Mouse (Mus musculus) CH12.LX (cell line): Measurements from ENCODE around the gene Tmc8. TPM values are rescaled to one million over a fixed set of nuclear protein-coding genes. Genes with fewer than 3 reads are reported as not detected.

Experiments
- DNase-seq: peaks from one replicate; pipeline ENCODE4 v3.0.0-alpha.2; 2013; ENCODE audit errors: extremely low read depth
- H3K27ac ChIP-seq: 2 replicates; pipeline ENCODE4 v1.5.1; 2012; ENCODE audit warnings: low read depth, mild to moderate bottlenecking, control low read depth, moderate library complexity; ENCODE audit not compliant: insufficient read depth
- H3K27me3 ChIP-seq: replicated peaks from 2 replicates; pipeline ENCODE3; 2012; ENCODE audit warnings: inconsistent platforms
- H3K36me3 ChIP-seq, 2 experiments: replicated peaks in 1 of 2; 2 replicates each; pipeline versions ENCODE3 to v1.6.1; 2012; ENCODE audit warnings: inconsistent platforms in 1 of 2, low read length in 1 of 2, mild to moderate bottlenecking in 1 of 2, mixed read lengths in 1 of 2, moderate library complexity in 1 of 2; ENCODE audit not compliant: control insufficient read depth in 1 of 2, insufficient read depth in 1 of 2
- H3K4me1 ChIP-seq, 2 experiments: 2 replicates each; pipeline ENCODE4 v1.6.1; 2012; ENCODE audit warnings: inconsistent platforms in 1 of 2, moderate library complexity in 1 of 2; ENCODE audit not compliant: insufficient read depth in 2 of 2, control insufficient read depth in 1 of 2
- H3K4me2 ChIP-seq: 2 replicates; pipeline ENCODE4 v1.6.1; 2012; ENCODE audit warnings: low read depth, mild to moderate bottlenecking, control low read depth; ENCODE audit not compliant: poor library complexity, insufficient read depth, severe bottlenecking
- H3K4me3 ChIP-seq, 3 experiments: fragments of 150-350 bp in 1 of 3; sonication (generic) in 1 of 3; replicated peaks in 1 of 3; 2 replicates each; pipeline versions ENCODE3 to v1.5.1; 2011 to 2012; ENCODE audit warnings: low read depth in 2 of 3, low read length in 2 of 3, mild to moderate bottlenecking in 2 of 3, moderate library complexity in 2 of 3, control low read depth in 1 of 3, improper control_type of control experiment in 1 of 3, inconsistent platforms in 1 of 3, mixed read lengths in 1 of 3; ENCODE audit not compliant: poor library complexity in 1 of 3
- H3K79me2 ChIP-seq: replicated peaks from 2 replicates; pipeline ENCODE4 v1.6.1; 2012; ENCODE audit warnings: mild to moderate bottlenecking, moderate library complexity; ENCODE audit not compliant: control insufficient read depth, poor library complexity, insufficient read depth, severe bottlenecking; ENCODE audit errors: extremely low read depth
- H3K9ac ChIP-seq: 2 replicates; pipeline ENCODE4 v1.6.1; 2012; ENCODE audit warnings: low read depth, mild to moderate bottlenecking, control low read depth, moderate library complexity; ENCODE audit not compliant: insufficient read depth
- H3K9me3 ChIP-seq: replicated peaks from 2 replicates; pipeline ENCODE3; 2012; ENCODE audit warnings: low read length, inconsistent platforms, mixed read lengths
- BHLHE40 ChIP-seq: IDR thresholded peaks from 2 replicates; pipeline ENCODE4 v1.6.1; 2011; ENCODE audit warnings: mild to moderate bottlenecking, low read depth, low read length, improper control_type of control experiment
- CHD1 ChIP-seq: IDR thresholded peaks from 2 replicates; pipeline ENCODE4 v1.6.1; 2012; ENCODE audit warnings: low read depth, low read length, improper control_type of control experiment, inconsistent platforms
- CTCF ChIP-seq, 2 experiments: IDR thresholded peaks in 1 of 2; conservative IDR thresholded peaks in 1 of 2; 2 replicates each; pipeline ENCODE4 v1.5.1; 2011 to 2012; ENCODE audit warnings: low read depth in 2 of 2, low read length in 2 of 2, improper control_type of control experiment in 1 of 2, inconsistent platforms in 1 of 2, mild to moderate bottlenecking in 1 of 2, moderate library complexity in 1 of 2
- ELF1 ChIP-seq: IDR thresholded peaks from 2 replicates; pipeline ENCODE4 v1.6.1; 2014; ENCODE audit warnings: low read depth, mild to moderate bottlenecking, inconsistent platforms, low read length, improper control_type of control experiment
- ETS1 ChIP-seq: conservative IDR thresholded peaks from 2 replicates; pipeline ENCODE4 v1.6.1; 2012; ENCODE audit warnings: low read depth, mild to moderate bottlenecking, inconsistent platforms, low read length, improper control_type of control experiment, moderate library complexity
- GABPA ChIP-seq: IDR thresholded peaks from 2 replicates; pipeline ENCODE4 v1.6.1; 2012; ENCODE audit warnings: low read depth, low read length, improper control_type of control experiment, inconsistent platforms; ENCODE audit not compliant: insufficient replicate concordance
- HCFC1 ChIP-seq: IDR thresholded peaks from 2 replicates; pipeline ENCODE4 v1.6.1; 2012; ENCODE audit warnings: low read depth, mild to moderate bottlenecking, inconsistent platforms, low read length, improper control_type of control experiment
- IRF4 ChIP-seq: IDR thresholded peaks from 2 replicates; pipeline ENCODE4 v1.6.1; 2014; ENCODE audit warnings: low read depth, mild to moderate bottlenecking, inconsistent platforms, low read length, improper control_type of control experiment
- JUN ChIP-seq: IDR thresholded peaks from 2 replicates; pipeline ENCODE4 v1.6.1; 2011; ENCODE audit warnings: low read depth, mild to moderate bottlenecking, low read length, improper control_type of control experiment, moderate library complexity; ENCODE audit not compliant: insufficient read depth
- JUND ChIP-seq: conservative IDR thresholded peaks from 2 replicates; pipeline ENCODE4 v1.6.1; 2011; ENCODE audit warnings: low read depth, low read length, improper control_type of control experiment
- KAT2A ChIP-seq: IDR thresholded peaks from 2 replicates; pipeline ENCODE4 v1.6.1; 2012; ENCODE audit warnings: low read length, improper control_type of control experiment, inconsistent platforms; ENCODE audit not compliant: insufficient replicate concordance
- MAFK ChIP-seq: IDR thresholded peaks from 2 replicates; pipeline ENCODE4 v1.6.1; 2011; ENCODE audit warnings: low read length, improper control_type of control experiment; ENCODE audit not compliant: insufficient replicate concordance
- MAX ChIP-seq: IDR thresholded peaks from 2 replicates; pipeline ENCODE4 v1.6.1; 2011; ENCODE audit warnings: low read length, improper control_type of control experiment
- MEF2A ChIP-seq: IDR thresholded peaks from 2 replicates; pipeline ENCODE4 v1.6.1; 2014; ENCODE audit warnings: low read depth, mild to moderate bottlenecking, inconsistent platforms, low read length, improper control_type of control experiment, borderline replicate concordance
- NELFE ChIP-seq: IDR thresholded peaks from 2 replicates; pipeline ENCODE4 v1.6.1; 2011; ENCODE audit warnings: low read depth, low read length, improper control_type of control experiment
- PAX5 ChIP-seq: IDR thresholded peaks from 2 replicates; pipeline ENCODE4 v1.6.1; 2012; ENCODE audit warnings: low read length, inconsistent platforms, mixed read lengths
- RAD21 ChIP-seq: IDR thresholded peaks from 2 replicates; pipeline ENCODE4 v1.6.1; 2011; ENCODE audit warnings: low read depth, mild to moderate bottlenecking, low read length, improper control_type of control experiment, moderate library complexity
- RCOR1 ChIP-seq: conservative IDR thresholded peaks from 2 replicates; pipeline ENCODE4 v1.6.1; 2012; ENCODE audit warnings: low read depth, mild to moderate bottlenecking, inconsistent platforms, low read length, improper control_type of control experiment
- SIN3A ChIP-seq: IDR thresholded peaks from 2 replicates; pipeline ENCODE4 v1.6.1; 2012; ENCODE audit warnings: low read length, improper control_type of control experiment, inconsistent platforms
- SMC3 ChIP-seq: IDR thresholded peaks from 2 replicates; pipeline ENCODE4 v1.6.1; 2011; ENCODE audit warnings: low read depth, low read length, improper control_type of control experiment
- TBP ChIP-seq: conservative IDR thresholded peaks from 2 replicates; pipeline ENCODE4 v1.6.1; 2011; ENCODE audit warnings: low read depth, low read length, improper control_type of control experiment
- UBTF ChIP-seq: IDR thresholded peaks from 2 replicates; pipeline ENCODE4 v1.6.1; 2012; ENCODE audit warnings: low read depth, mild to moderate bottlenecking, inconsistent platforms, low read length, improper control_type of control experiment, moderate library complexity
- USF1 ChIP-seq: IDR thresholded peaks from 2 replicates; pipeline ENCODE4 v1.6.1; 2014; ENCODE audit warnings: low read depth, mild to moderate bottlenecking, inconsistent platforms, low read length, improper control_type of control experiment
- USF2 ChIP-seq: conservative IDR thresholded peaks from 2 replicates; pipeline ENCODE4 v1.6.1; 2011; ENCODE audit warnings: low read depth, low read length, improper control_type of control experiment
- ZKSCAN1 ChIP-seq: IDR thresholded peaks from 2 replicates; pipeline ENCODE4 v1.6.1; 2012; ENCODE audit warnings: low read depth, inconsistent platforms, low read length, improper control_type of control experiment, borderline replicate concordance
- ZMIZ1 ChIP-seq: IDR thresholded peaks from 2 replicates; pipeline ENCODE4 v1.6.1; 2012; ENCODE audit warnings: low read depth, mild to moderate bottlenecking, inconsistent platforms, low read length, improper control_type of control experiment
- dilution Hi-C: fragments of 300-500 bp; cut with MboI; formaldehyde crosslinking; loops from 2 replicates; pipeline ENCODE4 v1.14.3; 2020; ENCODE audit warnings: low sequenced_read_pairs; ENCODE audit not compliant: extremely low pct_unique_long_range_greater_than_20kb, extremely low pct_ligation_motif_present
- in situ Hi-C: fragments of 300-500 bp; cut with MboI; formaldehyde crosslinking; loops from 3 replicates; pipeline ENCODE4 v1.14.3; 2019; ENCODE audit warnings: low sequenced_read_pairs, low pct_ligation_motif_present, low pct_unique_long_range_greater_than_20kb, mixed read lengths
- polyA plus RNA-seq: library from polyadenylated mRNA; unstranded; fragments of >175 nt; gene quantifications from 2 replicates; pipeline ENCODE4 v1.2.1, GENCODE M21; 2012; ENCODE audit warnings: low read depth; ENCODE audit not compliant: insufficient read length
- total RNA-seq, 2 experiments: library from RNA; depleted of rRNA; stranded (reverse); fragments of 300-350 nt in 1 of 2; fragments of >200 nt in 1 of 2; gene quantifications; 2 replicates each; pipeline ENCODE4 v1.2.3; 2012 to 2014

The Tmc8 gene
- total RNA-seq (2012; rRNA removed) (4.0 and 6.1 TPM in 2 replicates), total RNA-seq (2014; rRNA removed) (1.4 and 2.2 TPM in 2 replicates), polyA plus RNA-seq (8.8 and 9.8 TPM in 2 replicates)

GRCm38 (mm10) chr11:117781993-117782704 is at the start of gene Tmc8, which contains the start of gene Tmc6:
Gene Tmc8, plus strand, starts transcription at chr11:117782076.
Gene Tmc6, minus strand, starts transcription at chr11:117782198.
- no peaks in the 10 kb centered on the region for H3K79me2 ChIP-seq
- no peak for TF ChIP-seq JUN
- peak; percentile 12; the same call in 1 of the 2 replicates for TF ChIP-seq ELF1
- no peak for TF ChIP-seq MEF2A
- no peak for TF ChIP-seq MAFK
- no peak for TF ChIP-seq CTCF (conservative IDR thresholded peaks at IDR 0.05 in 1 of 2, IDR thresholded peaks at IDR 0.05 in 1 of 2; ENCODE audit: low read depth in 2 of 2, low read length in 2 of 2)
- no peak for TF ChIP-seq SMC3
- no peak for TF ChIP-seq ZMIZ1
- TF ChIP-seq RAD21 = no peak
- TF ChIP-seq HCFC1 = no peak
- peak; percentile 54 for TF ChIP-seq USF2
- TF ChIP-seq UBTF = no peak
- no peak for TF ChIP-seq CHD1
- TF ChIP-seq RCOR1 = no peak
- no peak for TF ChIP-seq NELFE
- no peak for TF ChIP-seq GABPA
- no peak for TF ChIP-seq KAT2A
- TF ChIP-seq PAX5 = no peak
- no peak for TF ChIP-seq ETS1
- no peak for TF ChIP-seq IRF4
- TF ChIP-seq JUND = no peak
- no peak for TF ChIP-seq MAX
- no peak for TF ChIP-seq TBP
- no peak for TF ChIP-seq SIN3A
- no peak for TF ChIP-seq ZKSCAN1
- TF ChIP-seq BHLHE40 = peak; percentile 79
- TF ChIP-seq USF1 = peak; percentile 85
- H3K36me3 ChIP-seq = peaks cover 8 to 44% of the 10 kb centered on the region in 2 experiments
- DNase-seq = peak; percentile 27
- H3K9ac ChIP-seq = peak within 1 kb of the TSS; percentile 19
- peak within 1 kb of the TSS; percentile 50 for H3K27ac ChIP-seq
- H3K9me3 ChIP-seq = no peaks in the 10 kb centered on the region
- H3K4me2 ChIP-seq = peak within 1 kb of the TSS; percentile 41
- H3K4me1 ChIP-seq = peaks cover 8 to 57% of the 10 kb centered on the region in 2 experiments; a peak in 3 of 4 replicates
- dilution Hi-C loops = no loop called here
- H3K4me3 ChIP-seq = peak within 1 kb of the TSS; percentile 31 to 94 (median 71)
- H3K27me3 ChIP-seq = no peaks in the 10 kb centered on the region
- in situ Hi-C loops = no loop called here
